Mouse (Mus musculus) brain, adult 2 months (tissue): ENCODE results near the gene Zkscan16.

Source experiments
- DNase-seq: peaks from one replicate; pipeline ENCODE4 v3.0.0; 2011; ENCODE audit warnings: low read depth, low spot score

Gene Zkscan16

GRCm38 (mm10) chr4:58998688-58999087 lies 55.3 kb downstream of the Zkscan16 start:
- no peak for DNase-seq

- DNase-seq = peak; percentile 88
Measured at GRCm38 (mm10) chr4:58999686-59000085, 56.3 kb downstream of the Zkscan16 start.

- DNase-seq = peak; percentile 69
Measured at GRCm38 (mm10) chr4:59000614-59001013, 57.2 kb downstream of the Zkscan16 start.

GRCm38 (mm10) chr4:59002948-59003805 lies 59.7 kb downstream of the Zkscan16 start, which contains the start of gene Gm20503:
Gene Gm20503 (plus strand): TSS chr4:59003210.
- peak; percentile 96 for DNase-seq

- no peak for DNase-seq
Measured at GRCm38 (mm10) chr4:59003806-59004200, 60.4 kb downstream of the Zkscan16 start.

- no peak for DNase-seq
Measured at GRCm38 (mm10) chr4:59006211-59006610, 62.8 kb downstream of the Zkscan16 start.

GRCm38 (mm10) chr4:59007016-59007415 lies 63.6 kb downstream of the Zkscan16 start:
- DNase-seq = peak; percentile 70
